Mouse (Mus musculus): Measurements from ENCODE around the gene Rfc2. TPM values are rescaled to one million over a fixed set of nuclear protein-coding genes. Genes with fewer than 3 reads are reported as not detected.

Gene Rfc2
- total RNA-seq (2021), result 46.6 and 60.4 TPM in 2 replicates
- long read RNA-seq, full-length matches to known transcripts, result 65 of 69 reads
- long read RNA-seq, partial matches to known transcripts, result 0 of 69 reads
- long read RNA-seq, other reads (novel, unspliced or antisense), result 4 of 69 reads

DNA sequence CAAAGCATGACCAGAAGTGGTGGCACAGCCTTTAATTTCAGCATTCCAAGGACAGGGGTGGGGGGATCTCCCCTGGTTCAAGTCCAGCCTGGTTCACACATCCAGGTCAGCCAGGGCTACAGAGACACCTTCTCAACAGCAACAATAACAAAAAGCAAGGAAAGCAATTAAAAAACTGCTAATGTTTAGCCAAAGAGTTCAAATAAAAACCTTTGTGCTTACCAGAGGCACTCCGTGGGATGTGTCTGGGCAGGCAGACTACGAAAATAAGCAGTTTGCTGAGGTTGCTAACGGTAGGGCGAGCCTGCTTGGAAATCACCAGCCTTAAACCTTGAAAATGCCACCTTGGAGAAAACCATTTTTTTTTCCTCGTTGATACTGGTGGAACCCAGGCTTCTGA is at the start of gene Rfc2:
Rfc2 (plus strand) TSS at position 221 of the 400 bp plus-strand sequence.
- DNase-seq, result no peak

DNA sequence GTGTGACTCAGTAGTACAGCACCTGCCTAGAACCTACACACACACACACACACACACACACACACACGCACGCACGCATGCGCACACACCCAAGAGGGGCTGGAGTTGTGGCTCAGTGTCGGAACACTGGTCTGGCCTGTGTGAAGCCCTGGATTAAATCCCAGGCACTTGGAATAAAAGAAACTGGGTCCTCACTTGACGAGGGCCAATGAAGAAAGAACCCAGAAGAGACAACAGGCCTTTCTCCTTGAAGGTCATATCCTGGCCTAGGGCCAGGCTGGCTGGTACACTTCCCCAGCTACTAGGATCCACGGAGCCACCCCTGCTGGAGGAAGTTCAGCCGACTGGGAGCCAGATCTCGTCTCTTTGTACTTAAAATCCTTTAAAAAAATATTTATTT is 49.6 kb upstream of the Rfc2 start:
- DNase-seq, result peak; percentile 22

DNA sequence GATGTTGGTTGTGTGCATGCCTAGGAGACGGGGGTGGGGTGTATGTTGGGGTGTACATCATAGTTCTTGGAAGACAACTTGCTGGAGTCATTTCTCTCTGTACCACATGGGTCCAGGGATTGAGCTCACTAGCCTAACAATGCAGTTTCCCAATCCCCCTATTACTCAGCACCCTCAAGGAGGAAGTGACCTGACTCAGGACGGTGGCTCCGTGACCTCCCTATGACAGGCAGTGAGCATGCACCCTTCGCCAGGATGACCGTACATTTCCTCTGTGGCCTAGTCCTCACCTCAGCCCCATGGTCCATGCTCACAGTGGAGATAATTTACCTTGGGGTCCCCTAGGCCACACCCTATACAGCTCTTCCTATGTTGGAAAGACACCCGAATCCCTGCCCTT is 48.7 kb upstream of the Rfc2 start:
- DNase-seq, result no peak

DNA sequence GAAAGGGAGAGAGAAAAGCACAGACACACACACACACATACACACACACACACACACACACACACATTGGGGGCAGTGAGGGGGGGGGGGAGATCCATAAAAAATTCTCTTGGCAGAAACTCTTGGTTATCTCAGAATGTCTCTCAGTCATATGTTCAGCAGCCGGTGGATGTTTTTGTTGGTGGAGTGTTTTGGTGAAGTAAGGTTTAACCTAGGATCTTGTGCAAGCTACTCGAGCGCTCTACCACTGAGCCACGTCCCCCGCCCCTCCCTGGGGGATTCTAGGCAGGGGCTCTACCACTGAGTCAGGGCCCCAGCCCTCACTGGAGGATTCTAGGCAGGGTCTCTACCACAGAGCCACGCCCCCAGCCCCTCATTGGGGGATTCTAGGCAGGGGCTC is 45.1 kb upstream of the Rfc2 start:
- no peak for DNase-seq

DNA sequence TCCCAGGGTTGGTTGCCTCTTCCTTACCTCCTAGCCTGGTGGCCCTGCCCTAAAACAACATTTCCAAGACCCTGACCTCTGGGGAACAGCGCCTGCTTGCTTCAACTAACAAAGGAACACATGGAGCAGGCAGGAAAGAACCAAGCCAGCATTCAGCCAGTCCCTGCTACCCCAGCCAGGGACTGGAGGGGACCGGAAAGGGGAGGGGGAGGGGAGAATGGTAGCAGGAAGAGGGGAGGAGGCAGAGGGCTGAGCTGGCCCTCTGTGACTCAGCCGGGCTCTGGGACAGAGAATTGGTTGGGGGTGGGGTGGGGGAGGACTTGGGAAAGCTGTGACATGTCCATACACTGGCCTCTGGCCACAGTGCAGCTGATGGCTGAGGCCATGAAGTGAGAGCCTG is 41.3 kb upstream of the Rfc2 start:
- peak; percentile 72 for DNase-seq

DNA sequence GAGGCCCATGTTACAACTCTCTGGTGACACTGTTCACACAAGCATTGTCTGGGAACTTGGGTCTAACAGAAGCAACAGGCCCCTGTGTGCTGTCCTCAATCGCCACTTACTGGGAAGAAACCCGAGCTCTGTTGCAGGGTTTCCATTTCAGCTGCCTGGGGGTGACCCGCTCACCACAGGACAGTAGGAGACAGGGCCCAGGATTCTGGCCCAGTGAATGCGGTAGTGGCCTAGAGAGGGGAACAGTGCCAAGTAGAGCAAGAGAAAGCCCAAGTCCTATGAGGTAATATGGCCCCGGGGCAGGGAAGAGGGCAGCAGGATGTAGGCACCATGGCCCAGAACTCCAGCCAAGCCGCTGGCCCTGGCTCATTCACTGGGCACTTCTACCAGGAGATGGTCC is 40.3 kb upstream of the Rfc2 start:
- peak; percentile 20 for DNase-seq

DNA sequence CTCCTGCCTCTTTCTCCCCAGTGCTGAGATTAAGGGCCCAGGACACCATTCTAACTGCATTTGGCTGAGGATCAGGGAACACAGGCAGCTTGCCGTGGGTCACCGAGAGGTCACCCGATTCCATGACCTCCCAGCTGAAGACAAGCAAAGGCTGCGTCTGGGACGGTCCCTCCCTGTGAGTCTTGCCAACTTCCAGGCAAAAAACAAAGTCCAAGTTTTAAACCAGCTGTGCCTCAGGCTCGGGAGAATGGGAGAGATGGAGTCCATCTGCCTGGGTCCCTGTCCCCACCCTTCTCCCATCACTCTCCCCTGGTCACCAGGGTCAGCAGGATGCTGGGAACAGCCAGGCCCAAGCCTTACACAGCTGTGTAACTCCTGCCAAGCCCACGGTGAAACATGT is 39.5 kb upstream of the Rfc2 start:
- peak; percentile 41 for DNase-seq

DNA sequence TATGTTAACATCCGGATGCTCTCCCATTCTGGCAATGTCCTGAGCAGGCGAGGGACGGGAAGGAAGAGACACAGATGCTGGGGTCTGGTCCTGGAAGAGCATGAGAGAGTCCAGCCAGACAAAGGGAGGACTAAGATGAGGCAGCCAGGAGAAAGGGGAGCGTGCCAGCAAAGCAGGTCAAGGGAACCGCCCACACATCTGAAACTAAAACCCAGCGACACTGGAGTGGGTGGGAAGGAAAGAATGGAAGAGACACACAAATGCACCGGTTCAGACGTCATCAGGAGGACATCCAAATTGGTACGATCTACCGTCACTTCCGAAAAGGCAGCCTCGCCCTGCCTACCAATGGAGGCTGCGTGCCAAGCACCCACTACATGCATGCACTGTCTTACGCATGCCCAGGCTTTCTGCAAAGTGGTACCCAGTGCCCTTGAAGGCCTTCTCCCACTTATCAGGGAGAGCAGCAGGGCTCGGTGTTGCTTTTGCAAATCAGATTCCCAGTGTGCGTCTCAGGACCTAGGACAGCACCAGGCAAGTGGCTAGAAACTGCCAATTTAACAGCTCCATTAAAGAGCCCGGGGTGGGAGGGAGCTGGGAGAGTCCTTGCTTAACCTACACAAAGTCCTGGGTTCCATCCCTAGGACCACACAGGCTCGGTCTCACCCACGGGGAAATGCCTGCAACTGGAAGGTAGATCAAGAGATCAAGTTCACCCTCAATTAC is 36.5 kb upstream of the Rfc2 start:
- peak; percentile 13 for DNase-seq

DNA sequence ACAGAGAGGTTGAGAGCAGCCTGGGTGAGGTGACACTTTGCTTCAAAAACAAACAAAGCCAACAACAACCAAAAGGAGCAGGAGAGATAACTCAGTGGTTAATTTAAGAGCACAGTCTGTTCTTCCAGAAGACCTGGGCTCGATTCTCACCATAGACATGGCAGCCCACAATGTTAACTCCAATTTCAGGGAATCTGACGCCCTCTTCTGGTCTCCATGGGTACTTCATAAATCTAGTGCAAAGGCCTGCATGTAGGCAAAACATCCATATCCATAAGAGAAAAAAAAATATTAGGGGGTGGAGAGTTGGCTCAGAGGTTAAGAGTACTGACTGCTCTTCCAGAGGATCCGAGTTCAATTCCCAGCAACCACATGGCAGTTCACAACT is 35.9 kb upstream of the Rfc2 start:
- no peak for DNase-seq

DNA sequence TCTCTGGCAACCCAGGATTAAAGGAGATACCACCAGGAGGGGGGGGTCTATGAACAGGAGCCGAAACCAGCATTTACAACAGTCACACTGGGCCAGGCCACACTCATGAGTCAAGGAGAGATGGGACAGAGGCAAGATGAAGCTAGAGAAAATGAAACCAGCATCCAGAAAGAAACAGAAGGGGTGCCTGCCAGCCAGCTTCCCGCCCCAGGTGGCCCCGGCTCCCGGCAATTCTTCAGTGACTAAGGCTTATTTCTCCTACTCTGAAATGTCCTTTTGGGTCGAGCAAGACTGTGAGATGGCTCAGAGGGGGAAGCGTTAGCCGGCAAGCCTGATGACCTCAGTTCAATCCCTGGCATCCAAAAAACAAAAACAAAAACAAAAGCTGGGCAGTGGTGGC is 34.4 kb upstream of the Rfc2 start:
- DNase-seq, result no peak

DNA sequence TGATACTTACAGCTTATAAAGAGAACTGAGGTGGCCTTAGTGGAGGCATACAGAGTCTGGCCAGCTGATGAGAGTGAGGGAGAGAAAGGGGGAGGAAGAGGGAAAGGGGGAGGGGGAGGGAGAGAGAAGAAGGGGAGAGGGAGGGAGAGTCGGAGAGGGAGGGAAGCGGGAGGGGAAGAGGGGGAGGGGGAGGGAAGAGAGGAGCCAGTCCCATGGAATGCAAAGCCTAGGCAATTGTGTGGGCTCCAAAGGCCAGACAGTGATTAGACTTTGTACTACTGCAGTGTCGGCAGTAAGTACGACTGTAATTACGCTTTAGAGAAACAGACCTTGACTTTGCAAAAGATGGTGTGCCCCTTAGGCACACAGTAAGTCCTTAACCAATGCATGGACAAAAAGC is 32.9 kb upstream of the Rfc2 start:
- no peak for DNase-seq

DNA sequence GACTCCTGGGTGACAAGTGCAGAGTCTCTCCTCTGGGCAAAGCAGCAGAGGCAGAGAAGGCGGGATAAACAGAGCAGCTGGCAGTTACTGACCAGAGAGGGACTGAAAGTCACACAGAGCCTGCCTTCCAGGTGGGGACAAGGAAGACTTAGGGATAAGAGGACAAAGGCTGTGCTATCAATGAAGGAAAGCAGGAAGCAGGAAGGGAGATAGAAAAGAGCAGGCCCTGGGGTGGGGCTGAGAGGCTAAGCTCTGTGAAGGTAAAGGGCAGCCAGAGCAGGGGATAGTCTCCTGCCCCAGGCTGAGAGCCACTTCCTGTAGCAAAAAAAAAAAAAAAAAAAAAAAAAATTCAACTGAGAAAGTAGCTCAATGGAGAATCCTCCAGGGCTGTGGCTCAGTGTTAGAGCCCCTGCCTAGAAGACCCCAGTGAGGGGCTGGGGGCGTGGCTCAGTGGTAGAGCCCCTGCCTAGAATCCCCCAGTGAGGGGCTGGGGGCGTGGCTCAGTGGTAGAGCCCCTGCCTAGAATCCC is 31.5 kb upstream of the Rfc2 start:
- DNase-seq, result no peak

DNA sequence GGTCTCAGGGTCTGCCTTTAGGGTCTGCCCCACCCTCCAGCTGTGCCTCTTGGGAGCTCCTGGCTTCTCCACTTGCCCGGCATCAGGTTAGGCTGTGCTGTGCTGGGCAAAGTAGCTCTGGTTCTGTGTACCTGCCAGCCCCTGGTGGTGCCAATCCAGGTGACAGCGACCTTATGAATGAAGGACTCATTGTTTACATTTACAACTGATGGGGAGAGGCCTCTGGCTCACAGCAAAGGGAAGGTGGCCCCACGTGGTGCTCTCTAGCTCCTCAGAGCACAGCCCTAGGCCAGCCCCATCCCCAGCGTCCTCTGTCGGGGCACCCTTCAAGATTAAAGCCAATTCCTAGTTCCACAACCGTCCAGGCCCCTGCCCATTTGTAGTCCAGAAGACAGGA is 30.3 kb upstream of the Rfc2 start:
- DNase-seq, result no peak

DNA sequence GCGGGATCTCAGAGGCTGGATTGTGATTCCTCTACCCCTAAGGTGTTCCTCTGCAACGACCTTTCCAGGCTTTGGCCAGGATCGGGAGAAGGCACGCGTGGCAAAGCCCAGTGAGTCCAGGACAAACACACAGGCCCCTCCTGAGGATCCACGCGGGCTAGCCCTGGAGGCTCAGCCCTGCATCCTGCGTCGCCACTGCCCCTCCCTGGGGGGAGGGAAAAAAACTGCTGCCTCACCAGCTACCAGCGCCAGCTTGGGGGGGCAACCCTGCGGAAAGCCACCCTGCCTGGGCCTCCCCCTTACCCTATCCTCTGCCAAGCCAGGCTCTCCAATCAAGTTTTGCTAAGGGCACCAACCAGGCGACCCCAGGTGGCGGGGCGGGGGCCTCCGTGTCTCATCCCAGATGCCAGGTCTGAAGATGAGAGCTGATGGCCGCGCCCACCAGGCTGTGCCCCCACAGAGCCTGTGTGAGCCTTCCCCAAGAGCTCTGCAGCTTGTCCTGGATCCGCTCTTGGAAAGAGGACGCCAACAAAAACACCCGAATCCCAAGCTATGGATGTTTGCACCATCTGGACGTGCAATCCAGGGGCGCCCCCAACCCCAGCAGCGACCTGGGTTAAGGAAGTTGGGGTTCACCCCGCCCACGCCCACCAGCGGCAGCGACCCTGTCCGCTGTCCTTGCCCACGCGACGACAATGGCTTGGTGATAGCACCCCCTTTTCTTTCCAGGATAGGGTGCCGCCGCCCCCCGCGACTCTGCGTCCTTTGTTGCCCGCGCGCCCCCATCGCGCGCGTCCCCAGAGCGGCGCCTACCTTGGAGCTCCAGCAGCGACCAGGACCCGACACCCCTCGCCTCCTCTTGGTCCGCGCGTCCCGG is 29.7 kb upstream of the Rfc2 start:
- DNase-seq, result peak; percentile 29

DNA sequence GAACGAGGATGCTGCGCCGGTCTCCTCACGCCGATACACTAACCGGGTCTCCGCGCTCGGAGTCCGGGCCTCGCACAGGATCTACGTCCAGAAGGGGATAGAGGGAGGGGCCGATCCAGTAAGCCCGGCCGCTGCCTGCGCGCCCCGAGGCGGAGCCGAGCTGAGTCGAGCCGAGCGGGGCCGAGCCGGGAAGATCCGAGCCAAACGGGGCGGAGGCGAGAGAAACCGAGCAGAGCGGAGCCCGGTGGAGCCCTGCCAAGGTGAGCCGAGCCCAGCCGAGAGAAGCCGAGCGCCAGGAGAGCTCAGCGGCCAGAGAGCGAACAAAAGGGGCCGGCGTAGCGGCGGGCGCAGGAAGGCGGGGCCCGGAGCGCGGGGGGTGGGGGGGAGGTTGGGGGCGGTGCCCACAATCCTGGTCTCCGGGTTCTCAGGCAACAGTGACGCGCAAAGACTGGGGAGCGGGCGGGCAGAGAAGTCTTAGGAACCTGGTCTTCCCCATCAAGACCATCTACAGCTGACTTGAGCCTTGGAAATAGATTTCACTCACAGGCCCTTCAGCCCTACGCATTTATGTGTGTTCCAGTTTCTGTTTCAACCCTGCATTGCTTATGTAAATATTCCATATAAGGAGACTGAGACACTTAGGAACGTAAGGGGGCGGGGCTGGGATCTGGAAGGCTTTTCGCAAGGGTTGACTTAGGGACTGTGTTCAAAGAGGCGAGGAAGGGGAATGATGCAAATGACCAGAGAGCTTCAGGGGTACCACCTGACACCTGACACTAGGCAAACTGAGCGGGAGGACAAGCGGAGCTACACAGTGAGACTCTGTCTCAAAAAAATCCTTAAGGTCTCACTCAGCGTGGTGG is 28.8 kb upstream of the Rfc2 start, which contains the start of gene Clip2:
Clip2 (minus strand) TSS at position 325 of the 863 bp plus-strand sequence.
- DNase-seq, result peak; percentile 100

DNA sequence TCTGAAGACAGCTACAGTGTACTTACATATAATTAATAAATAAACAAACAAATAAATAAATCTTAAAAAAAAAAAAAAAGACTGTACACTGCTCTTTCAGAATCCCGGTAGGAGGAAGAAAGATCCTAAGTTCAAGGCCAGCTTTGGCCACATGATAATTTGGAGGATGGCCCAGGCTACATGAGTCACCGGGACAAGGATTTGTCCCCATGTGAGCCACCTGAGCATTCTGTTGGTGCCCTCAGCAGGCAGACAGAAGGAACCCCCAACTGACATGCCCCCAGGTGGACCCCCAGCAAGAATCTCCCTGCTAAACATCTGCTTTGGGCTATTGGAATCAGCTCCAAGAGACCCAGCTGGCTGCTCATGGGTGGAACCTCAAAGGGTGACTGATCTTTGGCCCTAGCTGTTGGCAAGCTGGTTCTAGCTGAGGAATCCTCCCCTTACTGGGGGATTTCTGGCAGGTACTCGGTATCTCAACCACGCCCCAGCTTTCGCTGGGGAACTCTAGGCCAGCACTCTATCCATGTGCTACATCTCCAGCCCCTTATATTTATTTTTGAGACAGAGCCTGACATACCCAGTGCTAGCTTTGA is 27.1 kb upstream of the Rfc2 start:
- peak; percentile 52 for DNase-seq

DNA sequence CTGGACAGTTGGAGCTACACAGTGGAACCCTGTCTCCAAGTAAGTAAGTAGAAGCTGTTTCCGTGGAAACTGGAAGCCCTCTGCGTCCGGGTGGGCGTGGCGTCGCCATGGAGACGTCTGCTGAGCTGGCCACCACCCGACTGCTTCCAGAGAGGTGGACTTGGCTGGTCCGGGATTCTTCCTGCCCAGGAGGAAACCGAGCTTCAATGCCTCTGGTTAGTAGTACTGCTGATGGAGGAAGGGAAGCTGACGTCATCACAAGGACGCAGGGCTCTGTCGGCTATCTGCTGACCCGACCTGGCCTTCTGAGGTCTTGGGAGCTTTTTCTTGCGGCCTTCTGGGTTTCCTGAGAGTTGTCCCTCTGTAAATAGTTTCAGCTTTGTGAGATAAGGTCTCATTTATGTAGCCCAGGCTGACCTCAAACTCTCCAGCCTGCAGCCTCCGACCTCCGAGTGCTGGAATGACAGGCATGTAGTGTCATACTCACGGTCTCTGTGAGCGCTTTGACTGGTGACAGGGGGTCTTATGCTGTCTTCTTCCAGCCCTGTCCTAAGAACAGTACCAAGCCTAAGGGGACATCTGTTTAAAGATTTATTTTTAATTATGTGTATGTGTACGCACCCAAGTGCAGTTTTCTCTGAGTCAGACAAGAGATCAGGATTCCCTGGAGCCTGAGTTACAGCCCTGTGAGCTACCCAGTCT is 25.6 kb upstream of the Rfc2 start:
- peak; percentile 85 for DNase-seq

DNA sequence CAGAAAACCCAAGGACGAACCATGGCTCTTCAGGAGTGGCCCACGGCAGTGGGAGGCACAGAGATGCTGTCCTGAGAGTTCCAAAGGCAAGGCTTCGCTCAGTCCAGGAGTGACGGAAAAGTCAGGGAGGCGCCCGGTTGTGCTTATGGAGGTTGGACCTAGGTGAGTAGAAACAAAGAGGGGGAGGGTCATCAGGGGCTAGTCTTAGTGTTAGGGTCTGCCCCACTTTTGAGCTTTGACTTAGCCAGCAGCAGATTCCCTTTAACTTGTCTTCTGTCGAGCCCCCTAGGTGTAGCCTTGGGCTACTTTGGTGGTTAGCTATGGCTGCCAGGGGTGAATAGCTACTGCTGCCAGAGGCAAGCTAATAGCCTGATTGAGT is 21.1 kb upstream of the Rfc2 start, which contains the start of gene Syna:
Syna (minus strand) TSS at position 101 of the 379 bp plus-strand sequence.
- no peak for DNase-seq

DNA sequence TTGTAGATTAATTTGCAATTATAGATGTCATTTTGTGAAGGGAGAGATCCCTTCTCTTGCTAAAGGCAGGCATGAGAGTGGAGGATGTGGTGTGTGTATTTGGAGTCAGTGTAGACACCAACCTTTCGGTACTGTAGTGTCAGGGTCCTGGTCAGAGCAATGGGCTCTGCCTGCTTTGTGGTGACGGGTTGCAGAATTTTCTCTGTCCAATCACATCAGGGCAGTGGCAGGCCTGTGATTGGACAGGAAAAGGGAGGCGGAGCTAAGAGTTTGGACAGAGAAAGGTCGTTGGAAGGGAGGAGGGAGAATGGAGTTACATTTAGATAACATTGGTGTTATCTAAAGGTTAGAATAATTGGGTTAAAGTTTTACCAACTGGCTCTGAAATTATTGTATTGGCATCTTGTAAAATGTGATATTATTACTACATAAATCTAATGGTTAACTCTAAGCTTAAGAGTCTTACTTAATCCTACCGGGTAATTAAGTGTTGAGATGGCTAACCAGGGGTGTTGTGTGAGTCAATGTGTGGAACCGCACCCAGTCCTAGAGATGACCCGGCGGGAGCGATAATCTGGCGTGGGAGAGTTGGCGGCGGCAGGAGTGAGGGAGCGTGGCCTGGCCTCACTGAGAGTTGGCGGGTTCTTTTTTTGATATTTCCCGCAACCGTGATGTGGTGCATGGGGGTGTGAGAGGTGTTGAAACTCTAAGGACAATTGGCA is 20.6 kb upstream of the Rfc2 start:
- DNase-seq, result no peak

DNA sequence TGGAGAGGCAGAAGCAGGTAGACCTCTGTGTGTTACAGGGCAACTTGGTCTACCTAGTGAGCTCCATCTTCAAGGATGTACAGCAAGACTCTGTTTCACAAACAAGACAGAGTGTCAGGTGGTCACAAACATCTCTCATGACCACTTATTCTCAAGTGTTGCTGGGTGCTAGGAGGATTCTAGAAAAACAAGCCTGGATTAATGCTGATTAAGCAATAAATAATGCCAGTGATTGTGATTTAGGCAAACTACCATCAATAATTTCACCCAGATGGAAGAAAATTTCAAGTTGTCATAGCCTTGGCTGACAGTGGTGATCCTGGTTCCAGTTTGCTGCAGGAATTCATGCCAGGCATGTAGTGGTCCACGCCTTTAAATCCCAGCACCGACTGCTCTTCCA is 16.9 kb upstream of the Rfc2 start:
- no peak for DNase-seq

Data from adrenal gland, postnatal 25 days (tissue).